Mouse (Mus musculus): ENCODE measurements around the gene Cox20.

The Cox20 gene

GRCm38 (mm10) chr1:178357776-178358710 lies 39.1 kb downstream of the Cox20 start:
- no peak for DNase-seq (ENCODE audit: low spot score)

DNA sequence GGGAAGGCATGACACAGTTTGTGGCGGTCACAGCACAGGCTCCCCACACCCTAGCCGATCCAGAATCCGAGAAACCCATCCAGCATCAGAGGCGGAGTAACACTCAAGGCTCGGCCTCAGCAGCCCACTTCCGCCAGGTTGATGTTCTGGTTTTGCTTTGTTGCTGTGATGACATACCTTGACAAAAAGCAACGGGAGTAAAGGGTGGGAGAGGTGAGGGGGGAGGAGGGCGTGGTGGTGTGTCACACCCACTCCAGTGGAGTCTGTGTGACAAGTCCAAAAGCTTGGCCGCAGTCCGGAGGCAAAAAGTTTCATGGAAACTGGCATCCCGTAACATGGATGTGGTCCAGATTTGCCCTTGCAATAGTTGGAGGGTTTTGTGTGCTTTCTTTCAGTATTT lies 41.3 kb downstream of the Cox20 start:
- DNase-seq (ENCODE audit: low spot score), result no peak

GRCm38 (mm10) chr1:178360702-178361101 lies 41.8 kb downstream of the Cox20 start:
- no peak for DNase-seq (ENCODE audit: low spot score)

GRCm38 (mm10) chr1:178365171-178365570 lies 46.2 kb downstream of the Cox20 start:
- DNase-seq (ENCODE audit: low spot score), result no peak

DNA sequence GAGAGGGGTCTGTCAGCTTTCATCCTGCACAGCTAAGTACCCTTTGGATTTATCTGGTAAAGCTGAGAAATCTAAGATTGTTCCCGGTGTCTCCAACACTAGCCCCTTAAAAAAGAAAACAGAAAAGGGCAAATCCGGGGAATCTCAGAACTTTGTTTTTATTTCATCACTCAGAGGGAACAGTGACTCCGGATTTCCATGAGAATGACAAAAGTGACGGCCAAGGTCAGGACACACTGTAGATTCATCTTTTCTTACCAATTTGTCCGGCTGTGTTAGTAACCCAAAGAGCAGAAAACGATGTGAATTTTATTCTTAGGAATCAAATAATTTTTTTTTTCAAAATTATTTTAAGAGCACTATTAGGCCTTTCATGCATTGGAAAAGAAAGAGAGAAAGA lies 49.2 kb downstream of the Cox20 start:
- no peak for DNase-seq (ENCODE audit: low spot score)

GRCm38 (mm10) chr1:178368548-178369271 lies 49.8 kb downstream of the Cox20 start:
- peak; percentile 81 for DNase-seq (ENCODE audit: low spot score)

DNA sequence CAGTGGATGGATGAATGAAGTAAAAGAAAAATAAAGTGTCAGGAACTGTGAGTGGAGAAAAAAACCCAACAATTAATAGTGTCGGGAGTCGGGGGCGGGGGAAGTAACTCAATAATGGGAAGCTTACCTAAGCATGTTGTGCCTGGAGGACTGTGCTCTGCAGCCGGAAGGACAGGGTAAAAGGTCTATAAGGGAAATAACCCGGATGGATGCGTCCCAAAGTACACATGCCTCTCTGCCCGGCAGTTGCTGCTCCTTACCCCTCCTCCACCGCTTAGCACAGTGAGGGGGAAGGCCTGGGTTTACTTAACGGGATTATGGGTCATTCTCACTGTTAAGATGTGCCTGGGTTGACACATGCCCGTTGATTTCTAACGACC lies 50.3 kb downstream of the Cox20 start:
- DNase-seq (ENCODE audit: low spot score), result no peak
